16 mouse cellular contexts compared by ENCODE assay signal in the genomic region with DNA sequence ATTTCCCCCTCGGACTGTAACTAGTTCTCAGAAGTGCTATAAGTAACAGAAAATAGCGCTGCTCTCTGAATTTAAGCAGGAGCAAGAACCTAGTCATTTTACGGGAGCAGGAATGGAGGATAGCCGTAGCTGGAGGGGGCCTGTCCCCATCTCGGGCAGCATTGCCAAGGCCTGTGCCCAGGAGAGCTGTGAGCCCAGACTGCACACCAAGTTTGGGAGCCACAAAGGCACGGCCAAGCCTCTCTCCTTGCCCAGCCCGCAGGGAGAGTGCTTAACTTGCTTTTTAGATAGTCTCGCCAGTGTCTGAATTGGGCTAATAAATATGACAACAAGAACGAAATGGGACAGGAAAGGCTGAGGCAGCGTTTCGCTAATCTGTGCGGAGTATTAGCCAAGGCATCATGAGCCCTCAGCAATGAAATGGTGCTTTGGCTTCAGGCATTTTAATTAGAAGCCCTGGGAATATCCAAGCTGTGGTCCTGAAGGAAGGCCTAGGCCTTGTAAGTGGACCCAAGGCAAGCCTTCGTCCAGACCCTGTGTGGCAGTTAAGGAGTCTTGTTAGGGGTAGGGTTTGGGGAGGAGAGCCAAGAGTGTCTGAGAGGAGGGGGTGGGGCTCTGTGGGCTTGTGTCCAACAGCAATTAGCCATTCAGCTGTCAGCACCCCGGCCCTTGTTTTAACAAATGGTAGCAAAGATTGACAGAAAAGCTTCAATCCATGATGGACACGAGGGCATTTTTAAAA. TPM values are rescaled to one million over a fixed set of nuclear protein-coding genes. Genes with fewer than 3 reads are reported as not detected.
A peak's percentile ranks its signal among the peaks of the same experiment; 100 is the strongest.
DNase-seq lines count a peak whose midpoint lies in the region; ATAC-seq and TF ChIP-seq lines count a peak whose summit lies in the region.
"Had no signal": no experiment of that assay in that cellular context is flagged by ENCODE, and none has a peak within 500 bp of the region (broad histone marks: within the 10 kb centered on the region; RNA-seq: fewer than 3 reads in every experiment).

No protein-coding gene starts in this region.

- peak; percentile 16 to 45 for DNase-seq in layer of hippocampus, postnatal 10 days (ENCODE audit: low spot score in 2 of 2)
- no peak for DNase-seq in layer of hippocampus, postnatal 25 days (ENCODE audit: extremely low spot score in 1 of 2, low spot score in 1 of 2)
- peak; percentile 38 for DNase-seq in hindbrain, postnatal 0 days (ENCODE audit: low spot score)
- DNase-seq in midbrain, postnatal 0 days (ENCODE audit: low spot score) = peak; percentile 47
- no peak for DNase-seq in ovary, postnatal 36 days (ENCODE audit: low spot score)
- DNase-seq in cerebellum, adult 11 months = no peak
- DNase-seq: adrenal gland, postnatal 14 days; heart, postnatal 4 days; kidney, adult 9 months; lung, embryonic 14.5 days; thymus, postnatal 36 days had no signal

- H3K4me3 ChIP-seq in forebrain, embryonic 16.5 days (replicated peaks; ENCODE audit: low read length) = no peak overlapping the region
- no peak overlapping the region for H3K4me3 ChIP-seq in hindbrain, postnatal 0 days (ENCODE audit: low read length)
- H3K4me3 ChIP-seq in midbrain, postnatal 0 days (ENCODE audit: low read depth, low read length) = no peak overlapping the region
- H3K4me3 ChIP-seq: heart, embryonic 10.5 days; megakaryocyte, embryonic 14.5 days; neural tube, embryonic 12.5 days; stomach, embryonic 15.5 days had no signal

- H3K9me3 ChIP-seq in forebrain, embryonic 16.5 days (ENCODE audit: control insufficient read depth, low read length) = no peaks in the 10 kb centered on the region
- no peaks in the 10 kb centered on the region for H3K9me3 ChIP-seq in hindbrain, postnatal 0 days (ENCODE audit: low read length)
- no peaks in the 10 kb centered on the region for H3K9me3 ChIP-seq in midbrain, postnatal 0 days (ENCODE audit: low read length)
- H3K9me3 ChIP-seq: heart, embryonic 10.5 days; megakaryocyte, embryonic 14.5 days; neural tube, embryonic 12.5 days; stomach, embryonic 15.5 days had no signal

- peaks cover 18% of the 10 kb centered on the region for H3K4me1 ChIP-seq in forebrain, embryonic 16.5 days (replicated peaks; ENCODE audit: control insufficient read depth, insufficient read depth, low read length)
- H3K4me1 ChIP-seq in hindbrain, postnatal 0 days (ENCODE audit: insufficient read depth, low read length) = peaks cover 14% of the 10 kb centered on the region; the same call in 1 of the 2 replicates
- H3K4me1 ChIP-seq in midbrain, postnatal 0 days (ENCODE audit: insufficient read depth, low read length) = no peaks in the 10 kb centered on the region
- H3K4me1 ChIP-seq: neural tube, embryonic 12.5 days; stomach, embryonic 15.5 days had no signal

- 28% methylated on average over 15 of the region's 15 CpGs for WGBS in forebrain, embryonic 16.5 days
- 46% methylated on average over 15 of the region's 15 CpGs for WGBS in hindbrain, postnatal 0 days
- WGBS in midbrain, postnatal 0 days = 53% methylated on average over 15 of the region's 15 CpGs

- peak overlapping the region; percentile 20 for H3K4me2 ChIP-seq in forebrain, embryonic 16.5 days (ENCODE audit: low read length)
- no peak overlapping the region for H3K4me2 ChIP-seq in hindbrain, postnatal 0 days (ENCODE audit: low read depth, low read length)
- no peak overlapping the region for H3K4me2 ChIP-seq in midbrain, postnatal 0 days (ENCODE audit: low read depth, low read length, poor library complexity, severe bottlenecking)
- H3K4me2 ChIP-seq: lung, embryonic 14.5 days; neural tube, embryonic 12.5 days; stomach, embryonic 15.5 days had no signal

- H3K27ac ChIP-seq in forebrain, embryonic 16.5 days (ENCODE audit: low read length) = peak overlapping the region; percentile 7
- H3K27ac ChIP-seq in hindbrain, postnatal 0 days = 0 out of 2 replicates have a peak overlapping the region, but pooled peaks have one; percentile 32
- no peak overlapping the region for H3K27ac ChIP-seq in midbrain, postnatal 0 days (ENCODE audit: low read depth, low read length)
- H3K27ac ChIP-seq: heart, embryonic 10.5 days; neural tube, embryonic 12.5 days; stomach, embryonic 15.5 days had no signal

- no peak for TF ChIP-seq CTCF in hindbrain, postnatal 0 days (IDR thresholded peaks at IDR 0.05; ENCODE audit: low read depth)
- TF ChIP-seq CTCF in midbrain, postnatal 0 days (IDR thresholded peaks at IDR 0.05) = no peak

- no peaks in the 10 kb centered on the region; the same call in 1 of the 2 replicates for H3K27me3 ChIP-seq in forebrain, embryonic 16.5 days (replicated peaks; ENCODE audit: control insufficient read depth, insufficient read depth, low read length)
- H3K27me3 ChIP-seq in hindbrain, postnatal 0 days (ENCODE audit: insufficient read depth, low read length) = no peaks in the 10 kb centered on the region
- H3K27me3 ChIP-seq in midbrain, postnatal 0 days (ENCODE audit: insufficient read depth, low read length) = no peaks in the 10 kb centered on the region
- H3K27me3 ChIP-seq: neural tube, embryonic 12.5 days; stomach, embryonic 15.5 days had no signal

- no peaks in the 10 kb centered on the region for H3K36me3 ChIP-seq in forebrain, embryonic 16.5 days (ENCODE audit: control insufficient read depth, insufficient read depth)
- no peaks in the 10 kb centered on the region for H3K36me3 ChIP-seq in hindbrain, postnatal 0 days (ENCODE audit: insufficient read depth, low read length)
- no peaks in the 10 kb centered on the region for H3K36me3 ChIP-seq in midbrain, postnatal 0 days (ENCODE audit: insufficient read depth, low read length)
- H3K36me3 ChIP-seq: heart, embryonic 10.5 days; neural tube, embryonic 12.5 days; stomach, embryonic 15.5 days had no signal

- H3K9ac ChIP-seq in forebrain, embryonic 16.5 days (replicated peaks; ENCODE audit: low read depth, low read length) = no peak overlapping the region
- no peak overlapping the region for H3K9ac ChIP-seq in hindbrain, postnatal 0 days (replicated peaks; ENCODE audit: low read length)
- H3K9ac ChIP-seq in midbrain, postnatal 0 days (replicated peaks; ENCODE audit: low read length, poor library complexity, severe bottlenecking) = no peak overlapping the region
- H3K9ac ChIP-seq: lung, embryonic 14.5 days; neural tube, embryonic 12.5 days; stomach, embryonic 15.5 days had no signal

- peak; percentile 94 for ATAC-seq in forebrain, embryonic 16.5 days
- ATAC-seq in hindbrain, postnatal 0 days = peak; percentile 63
- no peak for ATAC-seq in midbrain, postnatal 0 days (ENCODE audit: low FRiP score)

RNA-seq across cellular contexts. Expression of gene Scml4, which starts 12.3 kb away (rescaled TPM):
- total RNA-seq in layer of hippocampus, postnatal 10 days (2021) = 1 to 10 TPM; 5.7 to 6.6 TPM
- 1 to 10 TPM; 5.1 to 5.3 TPM for total RNA-seq in layer of hippocampus, postnatal 25 days (2021)
- polyA plus RNA-seq in forebrain, embryonic 16.5 days (2015; fragmentation: Nextera tagmentation; extraction: Ambion mirVana) = 9.5 and 10.4 TPM in 2 replicates
- 16.4 and 21.1 TPM in 2 replicates for total RNA-seq in hindbrain, postnatal 0 days (2014; rRNA removed)
- polyA plus RNA-seq in hindbrain, postnatal 0 days (2015; fragmentation: Nextera tagmentation; extraction: Ambion mirVana) = 4.9 and 7.0 TPM in 2 replicates
- total RNA-seq in midbrain, postnatal 0 days (2014; rRNA removed) = 53.8 and 57.1 TPM in 2 replicates
- 11.4 and 12.9 TPM in 2 replicates for polyA plus RNA-seq in midbrain, postnatal 0 days (2015; fragmentation: Nextera tagmentation; extraction: Ambion mirVana)

Comparison
In these comparisons a context has a peak if more than half of its experiments do, and no peak if none do; other contexts are left out.
1. DNase-seq: peak in layer of hippocampus, postnatal 10 days (2 of 2), hindbrain, postnatal 0 days (single experiment) and midbrain, postnatal 0 days (single experiment); none in layer of hippocampus, postnatal 25 days (0 of 2), ovary, postnatal 36 days (single experiment) and cerebellum, adult 11 months (single experiment).